Mouse (Mus musculus) lung, postnatal 0 days (tissue): ENCODE data around the gene Tmem144.

Experiments
- CTCF ChIP-seq: IDR thresholded peaks from 2 replicates; pipeline ENCODE4 v1.5.1; 2016; ENCODE audit warnings: antibody characterized with exemption, mild to moderate bottlenecking
- EP300 ChIP-seq: IDR thresholded peaks from 2 replicates; pipeline ENCODE4 v1.6.1; 2016; ENCODE audit warnings: antibody characterized with exemption, mild to moderate bottlenecking, control low read depth

- TF ChIP-seq CTCF (no peak), EP300 (no peak)
Observed at GRCm38 (mm10) chr3:79898514-79898913, 45.9 kb upstream of the Tmem144 start.
